Mouse (Mus musculus): ENCODE measurements at regions not wholly inside any gene's neighbourhood (a gene's known extent, or its start where the extent isn't known, plus 50 kb on each side); places are given as distances from the start of the nearest gene placed in this dataset.
"Not testable (repeated sequence)": the region's sequence is repeated elsewhere in the genome, so short reads cannot be mapped to it uniquely, and the experiment has no call there.

GRCm38 (mm10) chr3:133664914-133665313, 120.0 kb upstream of the Tet2 start:
- no peak for DNase-seq (ENCODE audit: low spot score in 2 of 2)

DNA sequence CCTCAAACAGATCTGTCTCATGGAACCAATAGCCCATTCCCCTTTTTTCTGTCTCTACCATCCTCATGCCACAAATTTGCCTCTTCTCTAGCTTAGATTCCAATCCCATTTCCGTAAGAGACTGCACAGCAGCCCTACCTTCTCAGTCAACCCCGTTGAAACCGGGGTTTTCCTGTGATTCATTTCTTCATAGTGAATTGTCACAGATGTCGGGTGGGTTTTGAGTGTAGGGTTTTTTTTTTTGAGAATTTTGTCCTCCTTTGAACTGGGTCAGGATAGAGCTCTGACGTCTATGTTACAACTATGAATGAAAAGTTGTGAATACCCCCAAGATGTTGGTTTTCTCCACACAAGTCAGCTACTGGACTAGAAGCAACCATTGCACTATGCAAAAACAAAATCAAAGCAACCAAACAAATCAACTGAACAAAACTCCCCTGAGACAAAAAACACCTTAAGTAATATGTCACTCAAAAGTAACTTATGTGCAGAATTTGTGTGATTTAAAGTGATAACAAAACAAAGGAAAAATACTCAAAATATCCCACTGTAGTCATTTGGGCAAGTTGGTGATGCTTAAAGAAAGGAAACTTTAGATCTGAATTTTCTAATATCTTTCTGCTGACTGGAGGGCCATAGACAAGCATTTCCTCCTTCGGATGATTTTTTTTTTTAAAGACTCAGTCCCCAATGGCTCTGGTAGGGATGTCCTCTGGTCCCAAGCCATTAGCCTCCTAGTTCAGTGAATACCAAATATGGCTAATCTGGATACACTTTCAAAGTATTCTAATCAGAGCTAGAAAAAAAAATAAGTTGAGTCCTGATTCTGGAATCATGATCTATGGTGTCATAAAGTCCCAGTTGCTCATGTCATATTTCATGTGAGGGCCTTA, 120.7 kb upstream of the Tet2 start:
- DNase-seq (ENCODE audit: low spot score in 2 of 2), result no peak

GRCm38 (mm10) chr3:133672742-133673447, 128.0 kb upstream of the Tet2 start:
- DNase-seq (ENCODE audit: low spot score in 2 of 2), result no peak

DNA sequence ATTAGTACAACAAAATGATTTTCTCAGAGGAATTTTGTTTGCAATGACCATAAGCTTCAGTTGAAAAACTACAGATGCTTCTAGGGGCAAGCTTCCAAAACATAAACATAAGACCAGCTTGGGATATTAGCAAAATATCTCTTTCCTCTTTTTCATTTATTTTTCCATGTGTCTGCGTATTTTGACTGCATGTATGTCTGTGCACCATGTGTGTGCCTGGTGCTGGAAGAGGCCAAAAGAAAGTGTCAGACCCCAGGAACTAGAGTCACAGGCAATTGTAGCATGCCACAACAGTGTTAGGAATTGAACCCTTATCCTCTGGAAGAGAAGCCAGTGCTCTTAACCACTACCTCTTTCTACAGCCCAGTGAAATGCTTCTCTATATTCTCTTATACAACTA, 133.0 kb upstream of the Tet2 start:
- DNase-seq (ENCODE audit: low spot score in 2 of 2), result no peak

GRCm38 (mm10) chr3:133679891-133680290, 135.0 kb upstream of the Tet2 start:
- no peak for DNase-seq (ENCODE audit: low spot score in 2 of 2)

GRCm38 (mm10) chr3:133680343-133680742, 135.4 kb upstream of the Tet2 start:
- DNase-seq (ENCODE audit: low spot score in 2 of 2), result no peak

- DNase-seq (ENCODE audit: low spot score in 2 of 2), result no peak
These were observed 135.9 kb upstream of the Tet2 start for GRCm38 (mm10) chr3:133680805-133681204.

DNA sequence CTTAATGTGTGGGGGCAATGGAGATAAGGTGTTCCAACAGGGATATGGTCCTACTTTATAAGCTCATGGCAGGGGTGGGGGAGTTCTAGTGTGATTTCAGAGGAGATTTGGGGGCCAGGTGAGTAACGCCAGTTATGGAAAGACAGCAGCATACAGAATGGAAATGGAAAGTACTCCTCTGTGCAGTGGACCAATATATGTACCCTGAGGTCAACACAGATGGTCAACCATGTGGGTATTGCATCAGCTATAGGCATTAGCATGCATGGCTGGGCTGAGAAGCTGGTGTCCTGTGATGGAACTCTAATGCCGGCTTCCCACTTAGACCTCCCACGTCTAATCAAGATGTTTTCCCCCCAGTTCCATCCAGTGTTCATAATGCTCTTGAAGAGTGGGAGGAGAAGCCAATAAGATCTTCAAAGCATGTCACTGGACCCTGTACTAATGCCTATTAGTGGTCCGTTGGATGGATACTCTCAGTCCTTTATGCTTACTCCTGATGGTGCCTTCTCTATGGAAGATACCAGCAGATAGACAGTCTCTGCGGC, 139.3 kb upstream of the Tet2 start:
- no peak for DNase-seq (ENCODE audit: low spot score in 2 of 2)

GRCm38 (mm10) chr3:133684747-133685146, 139.8 kb upstream of the Tet2 start:
- DNase-seq (ENCODE audit: low spot score in 2 of 2), result no peak

DNA sequence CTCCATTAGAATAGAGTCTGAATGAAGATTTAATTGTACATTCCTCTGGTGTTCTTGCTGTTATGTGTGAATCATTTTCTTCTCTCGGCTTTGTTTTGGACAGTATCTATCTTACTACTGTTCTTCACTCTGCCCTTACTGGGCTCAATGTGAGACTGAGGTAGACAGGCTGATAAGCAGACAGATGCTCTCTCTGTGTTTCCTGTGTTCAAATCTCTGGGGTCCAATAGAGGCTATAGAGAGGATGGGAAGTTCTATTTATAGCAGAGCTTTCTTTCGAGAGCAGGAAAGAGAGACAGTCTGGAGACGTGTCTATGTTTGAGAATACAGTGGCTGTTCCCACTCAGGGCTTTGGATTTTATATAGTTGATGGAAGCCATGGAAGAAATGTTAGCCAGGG, 140.5 kb upstream of the Tet2 start:
- DNase-seq (ENCODE audit: low spot score in 2 of 2), result no peak

DNA sequence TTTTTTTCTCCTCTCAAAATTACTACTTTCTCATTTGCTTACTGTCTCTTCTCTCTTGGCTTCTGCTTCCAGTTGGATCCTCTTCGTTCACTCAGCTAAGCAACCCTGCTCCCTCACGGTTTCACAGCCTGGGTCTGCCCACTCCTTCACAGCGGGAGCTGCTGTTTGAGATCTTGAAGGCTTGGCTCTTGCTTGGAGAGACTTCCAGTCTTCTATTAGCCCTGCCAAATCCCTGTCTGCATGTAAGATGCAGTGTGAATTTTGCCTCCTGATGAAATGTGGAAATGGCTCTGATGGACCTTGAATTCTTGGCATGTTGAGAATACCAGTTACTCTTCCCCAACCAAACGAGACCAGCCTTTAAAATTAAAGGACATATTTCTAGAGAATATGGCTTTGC, 149.1 kb upstream of the Tet2 start:
- DNase-seq (ENCODE audit: low spot score in 2 of 2), result no peak

DNA sequence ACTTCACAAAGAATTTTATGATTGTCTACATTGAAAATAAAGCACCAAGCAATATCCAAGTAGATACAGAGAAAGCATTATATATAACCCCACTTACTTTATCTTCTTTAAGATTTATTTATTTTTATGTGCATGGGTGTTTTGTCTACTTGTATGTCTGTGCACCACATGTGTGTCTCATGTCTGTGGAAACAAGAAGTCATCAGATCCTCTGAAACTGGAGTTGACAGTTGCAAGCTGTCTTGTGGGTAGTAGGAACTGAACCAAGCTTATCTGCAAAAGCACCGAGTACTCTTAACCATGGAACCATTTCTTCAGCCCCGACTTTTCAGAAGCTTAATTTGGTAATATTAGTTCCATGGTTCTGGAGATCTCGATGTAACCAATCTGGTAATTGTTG, 151.2 kb upstream of the Tet2 start:
- no peak for DNase-seq (ENCODE audit: low spot score in 2 of 2)

GRCm38 (mm10) chr3:133704849-133705248, 159.9 kb upstream of the Tet2 start:
- not testable (repeated sequence) for DNase-seq (ENCODE audit: low spot score in 2 of 2)

DNA sequence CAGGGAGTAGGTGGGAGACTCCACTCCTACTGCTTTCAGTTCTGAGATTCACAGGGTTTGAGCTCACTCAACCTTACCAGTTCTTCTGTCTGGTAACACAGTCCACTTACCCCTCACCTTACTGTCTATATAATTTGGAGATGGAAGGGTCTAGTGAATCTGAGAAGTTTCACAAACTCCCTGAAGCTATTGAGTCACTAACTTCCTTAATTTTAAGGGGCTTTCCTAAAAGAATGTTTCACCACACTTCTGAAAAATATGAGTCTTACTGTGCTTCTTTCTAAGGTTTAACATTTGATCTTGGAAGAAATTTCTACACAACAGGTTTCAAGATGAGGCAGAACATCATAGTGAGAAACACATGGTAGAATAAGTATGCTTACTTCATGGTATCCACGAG, 166.6 kb upstream of the Tet2 start:
- DNase-seq (ENCODE audit: low spot score in 2 of 2), result no peak

DNA sequence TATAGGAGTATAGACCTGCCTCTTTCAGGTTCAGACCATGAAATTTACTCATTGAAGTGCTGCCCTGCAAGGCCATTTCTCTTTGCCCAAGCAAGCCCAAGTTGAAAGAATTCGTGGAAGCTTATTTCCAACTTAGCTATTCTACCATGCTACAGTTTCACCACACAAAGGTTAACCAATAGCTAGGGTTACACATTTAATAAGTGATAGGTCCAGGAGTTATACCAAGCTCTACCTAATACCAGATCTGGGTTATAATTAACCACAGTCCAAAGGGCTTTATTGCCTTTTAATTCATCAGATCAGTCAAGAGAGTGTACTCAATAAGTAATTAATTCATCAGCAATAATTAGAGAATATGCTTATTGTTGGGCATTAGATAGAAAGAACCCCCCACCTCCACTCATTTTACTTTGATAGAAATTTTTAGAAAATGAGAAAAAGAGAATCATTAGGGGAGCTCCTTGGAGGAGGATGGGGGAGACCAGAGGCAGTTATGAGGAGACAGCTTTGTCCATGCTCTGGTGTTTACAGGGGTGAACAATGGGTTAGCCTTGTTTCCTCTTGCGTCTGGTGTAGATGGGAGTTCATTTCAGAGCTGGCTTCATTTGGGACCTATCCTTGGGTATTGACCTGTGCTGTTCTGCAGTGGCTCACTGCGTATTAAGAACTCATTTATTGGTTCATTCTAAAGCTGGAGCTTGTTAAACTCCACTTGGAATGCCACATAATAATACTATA, 177.8 kb upstream of the Tet2 start:
- no peak for DNase-seq (ENCODE audit: low spot score in 2 of 2)

- DNase-seq (ENCODE audit: low spot score in 2 of 2), result no peak
These were observed 181.9 kb upstream of the Tet2 start for GRCm38 (mm10) chr3:133726831-133727230.

DNA sequence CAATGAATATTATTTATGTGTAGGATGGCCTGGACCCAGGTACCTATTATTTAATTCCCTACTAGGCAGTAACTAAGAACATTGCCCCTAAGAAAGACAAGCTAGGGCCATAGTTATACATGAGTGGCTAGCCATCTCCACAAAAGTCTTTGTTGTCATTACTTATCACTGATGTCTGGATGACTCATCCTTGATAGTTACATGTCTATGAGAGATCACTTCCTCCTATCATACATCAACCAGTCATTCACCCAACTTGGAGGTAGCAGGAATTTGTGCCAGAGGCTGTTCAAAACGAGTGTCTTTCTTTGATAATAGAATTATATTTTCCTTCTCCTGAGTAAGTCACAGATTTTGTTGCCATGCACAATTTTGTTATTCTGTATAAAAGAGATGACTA, 190.7 kb upstream of the Tet2 start:
- no peak for DNase-seq (ENCODE audit: low spot score in 2 of 2)

DNA sequence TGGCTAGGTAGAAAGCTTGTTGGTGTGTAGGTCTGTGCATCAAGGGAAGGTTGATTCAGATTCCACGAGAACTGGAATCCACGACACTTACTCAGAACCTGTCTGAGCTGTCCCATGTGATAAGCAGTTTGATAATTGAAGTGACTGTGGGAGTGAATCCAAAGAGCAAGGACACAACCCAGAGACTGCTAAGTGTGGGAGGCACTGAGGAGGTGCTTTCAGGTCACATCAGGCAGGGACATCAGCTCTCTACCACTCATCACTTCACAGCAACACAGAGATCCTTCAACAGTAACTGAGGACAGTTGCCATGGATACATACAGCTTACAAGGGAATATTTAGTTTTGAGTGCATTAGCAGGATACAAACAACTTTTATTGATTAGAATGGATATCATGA, 194.0 kb upstream of the Tet2 start:
- DNase-seq (ENCODE audit: low spot score in 2 of 2), result no peak

DNA sequence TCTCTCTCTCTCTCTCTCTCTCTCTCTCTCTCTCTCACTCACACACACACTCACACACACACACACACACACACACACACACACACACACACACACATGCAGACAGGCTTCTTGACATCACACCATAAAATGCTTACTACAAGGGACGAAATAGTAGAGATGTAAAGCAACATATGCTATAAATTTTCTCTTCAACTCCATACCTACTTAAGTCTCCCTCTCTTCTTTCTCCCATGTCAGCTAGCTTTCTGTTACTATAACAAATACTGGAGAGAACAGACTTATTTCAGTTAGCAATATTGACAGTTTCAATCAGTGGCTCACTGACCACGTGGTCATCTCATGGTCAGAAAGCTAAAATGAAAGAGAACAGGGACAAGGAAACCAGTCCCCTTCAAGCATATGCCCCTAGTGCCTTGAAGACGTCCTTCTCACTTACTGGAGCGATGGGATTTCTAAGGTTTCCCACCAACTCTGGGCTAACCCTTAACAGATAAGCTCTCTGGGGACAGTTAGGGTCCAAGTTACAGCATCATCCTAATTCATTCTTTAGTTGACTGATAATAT, 199.7 kb upstream of the Tet2 start:
- no peak for DNase-seq (ENCODE audit: low spot score in 2 of 2)

DNA sequence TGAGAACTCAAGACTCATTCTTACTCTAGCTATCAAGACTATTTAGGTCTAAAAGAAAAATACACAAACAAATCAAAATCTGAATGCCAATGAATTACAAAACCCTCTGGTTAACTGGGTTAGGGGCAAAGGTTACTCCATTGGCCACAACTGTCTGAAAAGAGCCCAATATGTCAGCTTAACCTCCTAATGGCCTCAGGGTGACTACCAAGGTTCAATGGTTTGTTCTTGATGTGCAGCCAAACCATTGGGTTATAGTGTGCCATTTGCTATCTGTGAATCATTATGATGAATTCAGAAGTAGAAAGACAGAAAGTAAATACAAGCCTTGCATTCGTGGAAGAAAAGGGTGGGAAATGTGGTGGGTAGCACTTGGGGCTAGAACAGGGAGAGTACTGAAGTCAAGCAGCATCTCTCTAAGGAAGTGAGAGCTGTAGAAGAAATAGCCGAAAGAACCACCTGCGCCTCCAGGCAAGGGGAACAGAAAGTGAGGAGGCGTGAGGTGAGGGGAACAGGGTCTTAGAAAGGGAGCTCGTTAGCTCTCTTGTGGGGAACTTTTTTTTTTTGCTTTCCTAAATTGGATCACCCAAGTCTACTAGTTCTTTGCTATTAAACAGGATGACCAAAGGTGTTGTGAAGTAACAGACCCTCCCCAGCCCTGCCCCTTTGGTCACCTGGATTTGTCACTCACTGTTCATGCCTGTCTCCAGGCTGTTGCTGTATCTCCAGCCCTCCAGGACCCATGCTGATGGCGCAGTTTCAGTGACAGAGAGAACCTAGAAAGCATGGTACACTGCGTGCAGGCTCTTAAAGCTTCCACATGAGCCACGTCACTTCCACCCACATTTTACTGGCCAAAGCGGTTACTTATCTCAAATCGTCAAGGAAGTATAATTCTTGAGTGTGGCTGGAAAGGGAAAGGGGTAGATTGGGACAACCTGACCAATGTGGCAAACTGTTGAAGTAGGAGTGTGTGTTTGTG, 204.1 kb upstream of the Tet2 start:
- DNase-seq (ENCODE audit: low spot score in 2 of 2), result no peak

DNA sequence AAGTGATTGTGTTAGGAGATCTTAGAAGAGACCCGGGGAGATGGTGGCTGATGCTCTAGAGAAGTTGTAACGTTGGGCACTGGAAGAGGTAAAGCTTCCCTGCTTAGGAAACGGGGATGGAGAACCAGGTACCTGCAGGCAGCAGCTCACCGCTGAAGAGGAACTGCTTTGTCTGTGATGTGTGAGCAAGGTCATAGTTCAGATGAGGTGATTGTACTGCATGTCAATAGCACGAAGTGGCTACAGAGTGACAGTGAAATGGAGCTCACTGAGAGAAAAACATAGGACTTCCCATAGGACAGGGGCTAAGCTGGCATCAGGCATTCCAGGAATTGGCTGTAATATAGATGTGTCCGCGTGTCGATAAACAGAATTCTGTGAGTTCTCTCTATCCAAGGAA, 205.1 kb upstream of the Tet2 start:
- DNase-seq (ENCODE audit: low spot score in 2 of 2), result no peak

Measured in urinary bladder, postnatal 4 days (tissue).